Mouse (Mus musculus) spleen, adult 18-20 months (tissue): Measurements from ENCODE around the gene Muc13.

ENCODE experiments used
- DNase-seq, 2 experiments: peaks; one replicate each; pipeline ENCODE4 v3.0.0; 2022; ENCODE audit warnings: mixed read lengths in 2 of 2

Muc13 gene

DNA sequence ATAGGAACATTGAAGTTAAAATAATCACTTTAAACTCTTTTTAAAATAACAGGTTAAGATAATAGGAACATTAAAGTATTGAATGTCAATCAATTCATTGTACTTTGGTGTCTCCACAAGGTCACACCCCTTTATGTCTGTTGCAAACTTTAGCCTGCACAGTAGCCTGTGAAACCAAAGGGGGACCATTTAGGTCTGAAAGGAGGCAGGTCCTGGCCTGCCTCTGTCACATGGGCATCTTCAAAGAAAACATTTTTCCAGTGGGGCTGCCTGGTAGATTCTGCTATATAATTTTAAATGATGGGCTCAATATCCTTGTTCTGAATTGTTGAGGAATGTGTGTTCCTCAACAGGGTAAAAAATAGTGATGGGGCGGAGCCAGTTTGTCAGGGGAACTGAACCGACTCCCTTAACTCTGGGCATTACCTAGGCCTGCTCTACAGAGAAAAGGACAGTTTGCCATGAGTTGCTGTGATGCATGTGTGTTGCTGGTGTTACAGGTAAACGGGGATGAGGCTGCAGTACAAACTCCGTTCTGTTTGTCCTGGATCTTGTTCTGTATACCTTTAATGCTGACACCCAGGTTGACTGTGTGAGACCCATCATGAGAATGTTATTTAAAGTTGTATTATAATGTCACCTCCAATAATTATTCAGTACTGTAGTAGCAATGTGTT, 22.9 kb upstream of the Muc13 start:
- DNase-seq: no peak

GRCm38 (mm10) chr16:33772809-33773208, 21.0 kb upstream of the Muc13 start:
- DNase-seq: no peak

DNA sequence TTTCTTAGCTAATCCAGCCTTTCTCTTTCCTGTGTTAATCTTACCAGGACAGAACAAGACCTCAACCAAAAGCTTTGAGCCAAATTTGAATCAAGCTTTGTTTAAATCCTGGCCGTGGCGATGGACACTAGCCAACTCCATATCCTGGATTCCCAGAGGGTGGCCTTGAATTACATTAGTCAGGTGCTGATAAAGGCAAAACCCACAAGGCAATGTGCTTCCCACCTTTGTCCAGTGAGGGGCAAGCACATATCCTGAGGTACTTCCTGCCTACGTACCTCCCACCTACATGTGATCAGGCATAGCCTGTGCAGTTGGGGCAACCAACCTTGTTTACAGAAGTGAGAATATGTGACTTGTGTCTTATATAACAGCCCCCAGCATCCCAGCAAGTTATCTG, 18.9 kb upstream of the Muc13 start:
- no peak for DNase-seq

DNA sequence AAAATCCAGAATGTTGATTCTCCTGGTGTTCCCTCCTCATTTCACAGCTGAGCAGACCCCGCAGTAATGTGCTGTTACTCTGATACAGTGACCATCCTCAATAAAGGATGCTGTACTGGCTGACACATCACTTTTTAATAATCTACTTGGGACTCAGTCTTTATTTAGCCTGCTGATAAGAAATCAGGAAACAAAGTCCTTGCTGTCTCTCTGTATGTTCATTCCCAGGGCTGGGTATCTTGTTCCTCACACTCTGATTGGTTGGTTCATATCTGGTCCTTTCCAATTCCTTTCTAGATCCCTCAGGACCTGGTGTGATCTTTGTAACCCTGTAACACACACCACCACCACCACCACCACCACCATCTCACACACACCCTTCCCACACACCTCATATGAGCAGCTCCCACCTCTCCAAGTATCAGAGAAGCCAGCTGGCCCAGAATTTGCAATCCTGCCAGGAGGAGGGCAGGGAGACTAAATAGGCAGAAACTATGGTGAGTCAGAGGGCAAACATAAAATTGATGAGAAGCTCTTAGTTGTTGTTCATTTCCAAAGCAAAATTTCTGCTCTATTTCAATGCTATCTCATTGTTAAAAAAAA, 18.0 kb upstream of the Muc13 start:
- DNase-seq: no peak

- DNase-seq: no peak
Observed at GRCm38 (mm10) chr16:33776766-33777529, 16.9 kb upstream of the Muc13 start.

DNA sequence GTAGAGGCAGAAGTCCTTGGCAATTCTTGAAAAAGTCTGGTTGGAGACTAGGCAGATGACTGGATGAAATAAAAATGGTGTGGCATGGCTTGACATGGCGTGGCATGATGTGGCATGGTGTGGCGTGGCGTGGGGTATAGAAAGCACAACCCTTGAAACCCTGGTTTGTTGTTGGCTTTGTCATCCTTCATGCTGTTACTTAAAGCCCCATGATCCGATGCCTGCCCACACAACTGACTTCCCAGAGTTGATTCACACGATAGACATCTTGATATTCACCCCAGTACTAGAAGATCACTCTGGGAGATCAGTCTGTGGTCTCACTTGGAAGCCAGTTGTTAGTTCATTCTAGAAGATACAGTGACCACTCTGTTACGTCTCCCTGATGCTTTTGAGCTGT, 16.2 kb upstream of the Muc13 start:
- DNase-seq: no peak

- DNase-seq: no peak
Observed at GRCm38 (mm10) chr16:33781789-33782728, 11.8 kb upstream of the Muc13 start.

GRCm38 (mm10) chr16:33782729-33783091, 11.1 kb upstream of the Muc13 start:
- no peak for DNase-seq

GRCm38 (mm10) chr16:33784547-33784946, 9.3 kb upstream of the Muc13 start:
- DNase-seq: no peak

DNA sequence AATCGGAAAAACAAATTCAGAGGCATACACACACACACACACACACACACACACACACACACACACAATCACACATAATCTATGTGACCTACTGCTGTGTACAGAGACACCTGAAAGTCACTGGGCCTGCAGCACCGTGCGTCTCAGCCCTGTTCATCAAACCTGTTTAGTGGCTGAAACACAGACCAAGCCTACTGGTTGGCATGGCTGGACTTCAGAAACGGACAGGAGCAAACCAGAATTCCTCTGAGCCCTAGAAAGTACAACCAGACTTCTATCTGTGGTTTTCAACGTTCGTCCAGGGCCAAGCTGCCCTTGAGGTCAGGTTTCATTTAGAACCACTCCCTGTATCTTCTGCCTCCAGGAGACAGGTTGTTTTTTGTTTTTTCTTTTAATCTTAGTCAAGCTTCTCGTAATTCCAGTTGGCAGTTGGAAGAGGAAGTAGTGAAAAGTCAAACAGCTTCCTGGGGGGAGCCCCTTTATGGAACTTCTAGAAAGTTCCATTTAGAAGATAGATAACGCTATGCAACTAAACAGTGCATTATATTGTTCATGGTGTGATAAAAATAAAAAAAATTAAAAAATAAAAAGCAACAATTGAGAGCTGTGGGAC, 8.6 kb upstream of the Muc13 start:
- no peak for DNase-seq

DNA sequence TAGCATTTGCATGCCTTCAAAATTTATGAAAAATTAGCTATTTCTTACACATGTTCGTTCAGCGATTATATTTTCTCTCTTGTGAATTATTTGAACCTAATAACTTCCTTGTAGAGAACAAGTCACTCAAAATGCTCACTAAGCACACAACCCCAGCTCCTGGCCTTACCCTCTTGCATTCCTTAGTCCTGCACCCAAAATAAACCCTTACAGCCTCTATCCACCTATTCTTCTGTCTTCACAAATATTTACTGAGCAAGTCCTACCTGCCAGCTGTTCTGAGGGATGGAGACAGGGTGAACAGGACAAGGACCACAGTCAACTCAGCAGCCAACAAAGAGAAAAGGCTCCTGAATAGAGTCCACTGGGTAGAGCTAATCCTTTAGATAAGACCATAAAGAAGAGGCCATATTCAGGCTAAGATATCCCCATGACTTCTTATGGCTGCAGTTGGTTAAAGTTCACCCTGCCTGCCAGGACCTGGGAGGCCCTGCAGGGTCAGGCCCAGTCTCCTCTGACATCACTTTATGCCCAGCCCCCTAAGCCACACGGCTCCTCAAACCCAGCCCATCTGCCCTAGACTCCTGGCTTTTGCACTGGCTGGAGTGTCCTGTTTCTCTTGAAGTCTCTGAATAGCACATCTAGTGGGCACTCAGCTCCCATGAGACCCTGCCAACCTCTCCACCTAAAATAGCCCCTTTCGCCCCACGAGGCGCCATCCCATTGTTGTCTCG, 7.0 kb upstream of the Muc13 start:
- no peak for DNase-seq

GRCm38 (mm10) chr16:33795106-33795505, 1.3 kb downstream of the Muc13 start:
- no peak for DNase-seq

- DNase-seq: no peak
Observed at GRCm38 (mm10) chr16:33795887-33796286, 2.0 kb downstream of the Muc13 start.

- DNase-seq: no peak
Observed at GRCm38 (mm10) chr16:33796756-33797155, 2.9 kb downstream of the Muc13 start.

- DNase-seq: peak in 1 of 2 experiments; percentile 55
Observed at GRCm38 (mm10) chr16:33797860-33798259, 4.0 kb downstream of the Muc13 start.

DNA sequence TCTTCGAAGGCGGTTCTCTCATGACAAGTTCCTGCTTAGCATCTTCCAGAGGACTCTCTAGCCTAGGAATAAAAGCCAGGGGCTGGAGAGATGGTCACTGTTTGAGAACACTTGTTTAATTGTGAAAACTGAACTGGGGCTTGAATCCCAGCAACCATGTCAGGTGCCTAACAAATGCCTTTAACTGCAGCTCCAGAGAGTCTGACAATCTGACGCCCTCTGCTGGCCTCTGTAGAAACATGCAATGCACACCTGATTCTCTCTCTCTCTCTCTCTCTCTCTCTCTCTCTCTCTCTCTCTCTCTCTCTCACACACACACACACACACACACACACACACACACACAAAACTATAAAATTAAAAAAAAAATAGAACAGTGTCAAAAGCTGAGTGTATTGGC, 16.2 kb downstream of the Muc13 start:
- DNase-seq: peak in 1 of 2 experiments; percentile 14

GRCm38 (mm10) chr16:33818413-33819165, 24.8 kb downstream of the Muc13 start:
- DNase-seq: no peak

DNA sequence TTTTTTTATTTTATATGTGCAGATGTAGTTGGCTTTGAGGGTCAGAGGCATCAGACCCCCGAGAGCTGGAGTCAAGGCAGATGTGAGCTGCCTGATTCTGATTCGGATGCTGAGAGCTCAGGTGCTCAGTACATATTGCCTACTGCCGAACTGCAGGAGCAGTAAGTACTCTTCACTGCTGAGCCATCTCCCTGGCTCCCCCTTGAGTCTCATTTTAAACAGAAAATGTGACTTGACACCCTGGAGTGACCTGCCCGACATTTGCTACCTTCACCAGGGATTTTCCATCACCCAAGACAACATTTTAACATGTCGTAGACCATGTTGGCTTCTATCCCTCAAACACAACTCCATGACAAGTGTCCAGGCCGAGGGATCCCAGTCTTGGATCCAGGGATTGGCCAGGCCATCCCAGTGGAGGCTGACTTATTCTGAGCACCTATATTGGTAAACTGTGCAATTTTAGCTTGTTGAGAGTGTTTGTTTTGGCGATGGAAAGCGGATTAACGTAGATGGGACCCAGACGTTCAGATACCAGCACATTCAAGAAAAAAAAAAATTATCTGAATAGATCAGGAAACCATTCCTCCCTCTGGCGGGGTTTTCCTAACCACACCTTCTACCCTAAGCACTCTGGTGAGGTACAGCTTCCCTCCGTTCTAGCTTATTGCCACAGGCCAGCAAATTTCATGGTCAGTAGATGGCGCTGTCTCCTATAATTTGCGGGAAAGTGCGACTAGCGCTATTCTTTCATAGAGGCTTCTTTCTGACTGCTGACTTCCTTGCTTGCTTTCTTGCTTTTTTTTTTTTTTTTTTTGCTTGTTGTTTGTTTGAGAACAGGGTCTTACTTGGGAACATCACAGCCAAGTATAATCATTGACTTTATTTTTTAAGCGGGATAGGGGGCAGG, 26.7 kb downstream of the Muc13 start:
- DNase-seq: peak; percentile 51 to 80

- no peak for DNase-seq
Observed at GRCm38 (mm10) chr16:33824603-33825002, 30.8 kb downstream of the Muc13 start.

DNA sequence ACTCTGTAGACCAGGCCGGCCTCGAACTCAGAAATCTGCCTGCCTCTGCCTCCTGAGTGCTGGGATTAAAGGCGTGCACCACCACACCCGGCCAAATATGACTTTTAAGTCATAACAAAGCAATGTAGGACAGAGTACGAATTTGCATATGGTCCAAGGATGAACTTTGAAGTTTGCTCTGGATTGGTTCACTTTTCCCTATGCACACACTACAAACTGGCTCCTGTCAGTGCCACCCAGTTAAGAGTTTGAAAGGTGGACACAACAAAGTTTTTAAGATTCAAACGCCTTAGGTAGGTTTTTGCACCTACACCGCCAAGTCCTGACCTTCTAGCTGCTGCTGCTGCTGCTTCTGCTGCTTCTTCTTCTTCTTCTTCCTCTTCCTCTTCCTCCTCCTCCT, 34.7 kb downstream of the Muc13 start:
- no peak for DNase-seq
